Mouse (Mus musculus) inflammation-experienced regulatory T-cells, adult 16 weeks (primary cell): ENCODE results near the gene Ccin. TPM values are rescaled to one million over a fixed set of nuclear protein-coding genes. Genes with fewer than 3 reads are reported as not detected.

Experiments used
- polyA plus RNA-seq: library from polyadenylated mRNA; unstranded; fragments of 100-300 nt; shearing (Covaris generic); gene quantifications from one replicate; pipeline ENCODE4 v1.2.1, GENCODE M21; 2017

Gene Ccin
- polyA plus RNA-seq: not detected

GRCm38 (mm10) chr4:43983181-43983580, at the start of gene Ccin:
Ccin (plus strand) TSS chr4:43983483.

GRCm38 (mm10) chr4:43957292-43957845, 25.9 kb upstream of the Ccin start, which contains the start of gene Glipr2:
Glipr2 (plus strand) TSS chr4:43957401.

DNA sequence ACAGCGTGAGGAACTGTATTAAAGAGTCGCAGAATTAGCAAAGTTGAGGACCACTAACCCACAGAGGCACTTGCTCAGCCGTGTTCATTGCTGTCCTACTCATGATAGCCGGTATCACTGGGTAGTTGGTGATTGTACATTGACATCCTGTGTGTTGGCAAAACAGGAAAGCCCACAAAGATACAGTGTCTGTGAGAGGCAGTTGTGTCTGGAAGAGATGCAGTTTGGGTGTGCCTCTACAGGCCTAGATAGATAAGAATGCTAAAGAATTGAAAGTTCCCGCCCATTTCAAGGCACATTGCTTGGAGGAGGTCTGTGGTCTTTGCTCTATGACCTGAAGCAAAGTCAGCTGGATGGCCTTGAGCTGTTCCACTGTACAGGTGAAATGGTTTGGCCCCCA, 20.8 kb downstream of the Ccin start, which contains the start of gene Clta:
Clta (plus strand) TSS at position 327 of the 400 bp plus-strand sequence.

Other genes with a start within 250 kb of the Ccin start
- not detected for gene Olfr159, start 212.5 kb upstream of the Ccin start, polyA plus RNA-seq
- gene Olfr156, start 159.6 kb upstream of the Ccin start, polyA plus RNA-seq: not detected
- 0.10 TPM for gene Olfr157, start 143.3 kb upstream of the Ccin start, polyA plus RNA-seq
- gene Olfr155, start 131.9 kb upstream of the Ccin start, polyA plus RNA-seq: not detected
- 4.0 TPM for gene Reck, start 108.0 kb upstream of the Ccin start, polyA plus RNA-seq
- 232 TPM for gene Glipr2, start 26.1 kb upstream of the Ccin start, polyA plus RNA-seq
- gene Clta, start 21.0 kb downstream of the Ccin start, polyA plus RNA-seq: 126 TPM
- 65.7 TPM for gene Gne, start 100.7 kb downstream of the Ccin start, polyA plus RNA-seq